Mouse (Mus musculus): ENCODE results near the gene Frmd4b. TPM values are rescaled to one million over a fixed set of nuclear protein-coding genes. Genes with fewer than 3 reads are reported as not detected.
"Not testable (repeated sequence)": the region's sequence is repeated elsewhere in the genome, so short reads cannot be mapped to it uniquely, and the experiment has no call there.

Frmd4b gene
- polyA plus RNA-seq, 1 experiment from 2014 or later: 17.5 TPM

DNA sequence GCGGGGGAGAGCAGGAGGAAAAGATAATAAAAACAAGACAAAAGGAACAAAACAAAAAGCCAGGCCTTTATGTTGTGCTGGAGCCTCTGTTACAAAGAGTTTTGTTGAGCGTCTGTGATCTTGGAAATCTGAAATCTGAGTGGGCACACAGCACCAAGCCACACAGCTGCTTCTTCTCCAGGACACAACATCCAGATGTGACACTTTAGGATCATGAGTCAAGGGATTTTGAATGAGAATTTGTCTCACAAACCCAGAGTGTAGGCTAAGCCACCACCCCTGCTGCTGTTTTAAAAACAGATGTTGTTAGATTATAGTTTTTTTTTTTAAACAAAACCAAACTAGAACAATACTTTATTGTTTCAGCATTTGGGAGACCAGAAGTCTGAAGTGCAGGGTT lies 345.0 kb downstream of the Frmd4b start:
- no peak for ATAC-seq (ENCODE audit: low read depth)
- Histone ChIP-seq H3K27me3 (replicated peaks; ENCODE audit: control insufficient read depth, insufficient read depth, low read length) (no peaks in the 10 kb centered on the region), H3K9ac (ENCODE audit: low read depth, low read length) (no peak overlapping the region), H3K4me3 (ENCODE audit: low read depth, low read length) (no peak overlapping the region), H3K4me2 (ENCODE audit: low read depth, low read length) (no peak overlapping the region), H3K4me1 (ENCODE audit: control insufficient read depth, insufficient read depth, low read length) (no peaks in the 10 kb centered on the region), H3K27ac (replicated peaks; ENCODE audit: low read depth, low read length) (no peak overlapping the region), H3K36me3 (ENCODE audit: control insufficient read depth, insufficient read depth, low read length) (no peaks in the 10 kb centered on the region), H3K9me3 (ENCODE audit: control insufficient read depth, low read length) (no peaks in the 10 kb centered on the region)
- no peak for DNase-seq (ENCODE audit: low spot score)
- WGBS: 62% methylated on average over 2 of the region's 2 CpGs

DNA sequence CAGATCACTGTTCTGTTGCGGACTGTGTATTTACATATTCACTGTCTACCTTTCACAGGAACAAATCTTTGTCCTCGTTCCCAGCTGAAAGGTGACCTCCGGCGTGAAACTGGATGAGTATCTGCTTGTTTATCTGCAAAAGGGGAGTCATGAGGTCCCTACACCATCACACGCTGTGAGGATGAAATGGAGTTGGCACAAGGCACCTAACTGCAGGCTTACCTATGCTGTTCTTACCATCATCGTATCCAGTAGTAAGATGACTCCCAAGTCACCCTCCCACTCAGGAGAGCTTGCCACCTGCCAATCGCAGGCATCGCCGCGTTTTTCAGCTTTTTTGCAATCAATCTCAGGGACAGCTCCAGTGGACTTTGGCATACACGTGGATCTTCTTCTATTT lies 347.7 kb downstream of the Frmd4b start:
- H3K36me3 ChIP-seq (ENCODE audit: control insufficient read depth, insufficient read depth, low read length): no peaks in the 10 kb centered on the region
- no peaks in the 10 kb centered on the region for H3K27me3 ChIP-seq (replicated peaks; ENCODE audit: control insufficient read depth, insufficient read depth, low read length)
- no peak overlapping the region for H3K27ac ChIP-seq (replicated peaks; ENCODE audit: low read depth, low read length)
- no peak overlapping the region for H3K9ac ChIP-seq (ENCODE audit: low read depth, low read length)
- H3K4me1 ChIP-seq (ENCODE audit: control insufficient read depth, insufficient read depth, low read length): no peaks in the 10 kb centered on the region
- ATAC-seq (ENCODE audit: low read depth): peak; percentile 47; the same call in 1 of the 2 replicates
- H3K9me3 ChIP-seq (ENCODE audit: control insufficient read depth, low read length): no peaks in the 10 kb centered on the region
- WGBS: 76% methylated on average over 11 of the region's 11 CpGs
- H3K4me3 ChIP-seq (ENCODE audit: low read depth, low read length): no peak overlapping the region
- H3K4me2 ChIP-seq (ENCODE audit: low read depth, low read length): no peak overlapping the region
- no peak for DNase-seq (ENCODE audit: low spot score)

DNA sequence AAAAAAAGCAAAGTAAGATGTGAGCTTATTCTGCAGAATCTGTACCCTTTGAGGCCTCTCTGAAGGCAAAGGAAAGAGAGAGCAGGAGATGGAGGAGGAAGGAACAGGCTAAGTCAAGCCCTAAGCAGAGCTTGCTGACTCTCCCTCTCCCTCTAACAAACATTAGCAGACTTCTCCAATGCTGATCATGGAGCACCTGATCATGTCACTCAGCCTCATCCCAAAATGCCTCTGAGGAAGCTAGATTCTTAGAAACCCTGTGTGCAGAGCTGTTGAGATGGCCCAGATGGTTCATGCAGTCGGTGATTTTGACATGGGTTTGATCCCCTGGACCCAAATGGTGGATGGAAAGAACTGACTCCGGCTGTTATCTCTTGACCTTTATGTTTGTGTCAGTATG lies 350.2 kb downstream of the Frmd4b start:
- no peak overlapping the region for H3K9ac ChIP-seq (ENCODE audit: low read depth, low read length)
- H3K36me3 ChIP-seq (ENCODE audit: control insufficient read depth, insufficient read depth, low read length): no peaks in the 10 kb centered on the region
- H3K27me3 ChIP-seq (replicated peaks; ENCODE audit: control insufficient read depth, insufficient read depth, low read length): no peaks in the 10 kb centered on the region
- DNase-seq (ENCODE audit: low spot score): no peak
- H3K27ac ChIP-seq (replicated peaks; ENCODE audit: low read depth, low read length): no peak overlapping the region
- H3K4me2 ChIP-seq (ENCODE audit: low read depth, low read length): no peak overlapping the region
- ATAC-seq (ENCODE audit: low read depth): no peak
- H3K4me1 ChIP-seq (ENCODE audit: control insufficient read depth, insufficient read depth, low read length): no peaks in the 10 kb centered on the region
- no peaks in the 10 kb centered on the region for H3K9me3 ChIP-seq (ENCODE audit: control insufficient read depth, low read length)
- 87% methylated on average over 2 of the region's 2 CpGs for WGBS
- no peak overlapping the region for H3K4me3 ChIP-seq (ENCODE audit: low read depth, low read length)

GRCm38 (mm10) chr6:97266661-97267060 lies 350.7 kb downstream of the Frmd4b start:
- no peak overlapping the region for H3K4me2 ChIP-seq (ENCODE audit: low read depth, low read length)
- no peak for DNase-seq (ENCODE audit: low spot score)
- no peak overlapping the region for H3K9ac ChIP-seq (ENCODE audit: low read depth, low read length)
- H3K9me3 ChIP-seq (ENCODE audit: control insufficient read depth, low read length): no peaks in the 10 kb centered on the region
- H3K27ac ChIP-seq (replicated peaks; ENCODE audit: low read depth, low read length): no peak overlapping the region
- ATAC-seq (ENCODE audit: low read depth): no peak
- H3K4me1 ChIP-seq (ENCODE audit: control insufficient read depth, insufficient read depth, low read length): no peaks in the 10 kb centered on the region
- H3K27me3 ChIP-seq (replicated peaks; ENCODE audit: control insufficient read depth, insufficient read depth, low read length): no peaks in the 10 kb centered on the region
- H3K4me3 ChIP-seq (ENCODE audit: low read depth, low read length): no peak overlapping the region
- WGBS: 75% methylated on average over 4 of the region's 4 CpGs
- no peaks in the 10 kb centered on the region for H3K36me3 ChIP-seq (ENCODE audit: control insufficient read depth, insufficient read depth, low read length)

DNA sequence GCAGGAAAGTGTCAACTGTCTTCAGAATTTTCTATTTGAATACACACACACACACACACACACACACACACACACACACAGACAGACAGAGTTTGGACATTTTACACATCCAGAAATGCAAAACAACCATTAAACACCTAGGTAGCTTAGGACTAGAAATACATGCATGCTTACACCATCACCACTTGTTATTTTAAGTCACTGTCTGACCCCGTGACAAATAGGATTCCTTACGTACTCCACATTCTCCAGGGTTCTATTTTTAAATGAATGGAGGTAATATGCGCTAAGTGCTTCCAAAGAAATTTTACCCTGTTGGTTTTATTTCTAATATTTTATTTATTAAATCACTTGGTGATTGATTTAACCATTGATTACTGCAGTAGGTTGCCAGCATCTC lies 351.6 kb downstream of the Frmd4b start:
- no peaks in the 10 kb centered on the region for H3K9me3 ChIP-seq (ENCODE audit: control insufficient read depth, low read length)
- H3K36me3 ChIP-seq (ENCODE audit: control insufficient read depth, insufficient read depth, low read length): no peaks in the 10 kb centered on the region
- no peak overlapping the region for H3K9ac ChIP-seq (ENCODE audit: low read depth, low read length)
- no peak for ATAC-seq (ENCODE audit: low read depth)
- DNase-seq (ENCODE audit: low spot score): no peak
- no peak overlapping the region for H3K4me3 ChIP-seq (ENCODE audit: low read depth, low read length)
- no peak overlapping the region for H3K4me2 ChIP-seq (ENCODE audit: low read depth, low read length)
- H3K27ac ChIP-seq (replicated peaks; ENCODE audit: low read depth, low read length): no peak overlapping the region
- WGBS: 66% methylated on average over 3 of the region's 3 CpGs
- no peaks in the 10 kb centered on the region for H3K4me1 ChIP-seq (ENCODE audit: control insufficient read depth, insufficient read depth, low read length)
- no peaks in the 10 kb centered on the region for H3K27me3 ChIP-seq (replicated peaks; ENCODE audit: control insufficient read depth, insufficient read depth, low read length)

- H3K4me2 ChIP-seq (ENCODE audit: low read depth, low read length): no peak overlapping the region
These were observed 352.1 kb downstream of the Frmd4b start for GRCm38 (mm10) chr6:97265240-97265639.

DNA sequence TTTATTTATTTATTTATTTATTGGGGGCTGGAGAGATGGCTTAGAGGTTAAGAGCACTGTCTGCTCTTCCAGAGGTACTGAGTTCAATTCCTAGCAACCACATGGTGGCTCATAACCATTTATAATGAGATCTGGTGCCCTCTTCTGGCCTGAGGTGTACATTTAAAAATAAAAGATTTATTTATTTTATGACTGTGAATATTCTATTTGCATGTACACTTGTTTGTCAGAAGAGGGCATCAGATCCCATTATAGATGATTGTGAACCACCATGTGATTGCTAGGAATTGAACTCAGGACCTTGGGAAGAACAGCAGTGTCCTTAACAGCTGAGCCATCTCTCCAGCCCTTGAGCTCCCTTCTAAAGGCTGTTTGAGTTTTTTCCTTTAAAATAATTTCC lies 353.6 kb downstream of the Frmd4b start:
- not testable (repeated sequence) for H3K9me3 ChIP-seq (ENCODE audit: control insufficient read depth, low read length); H3K4me2 ChIP-seq (ENCODE audit: low read depth, low read length); H3K27me3 ChIP-seq (replicated peaks; ENCODE audit: control insufficient read depth, insufficient read depth, low read length); H3K27ac ChIP-seq (replicated peaks; ENCODE audit: low read depth, low read length); DNase-seq (ENCODE audit: low spot score); H3K4me3 ChIP-seq (ENCODE audit: low read depth, low read length); H3K9ac ChIP-seq (ENCODE audit: low read depth, low read length); H3K4me1 ChIP-seq (ENCODE audit: control insufficient read depth, insufficient read depth, low read length); H3K36me3 ChIP-seq (ENCODE audit: control insufficient read depth, insufficient read depth, low read length); ATAC-seq (ENCODE audit: low read depth)

More at GRCm38 (mm10) chr6:97265240-97265639, 352.1 kb downstream of the Frmd4b start:
- H3K4me3 ChIP-seq (ENCODE audit: low read depth, low read length): no peak overlapping the region
- no peak overlapping the region for H3K27ac ChIP-seq (replicated peaks; ENCODE audit: low read depth, low read length)
- ATAC-seq (ENCODE audit: low read depth) (no peak), DNase-seq (ENCODE audit: low spot score) (no peak)
- H3K9me3 ChIP-seq (ENCODE audit: control insufficient read depth, low read length): no peaks in the 10 kb centered on the region
- H3K4me1 ChIP-seq (ENCODE audit: control insufficient read depth, insufficient read depth, low read length): no peaks in the 10 kb centered on the region
- H3K36me3 ChIP-seq (ENCODE audit: control insufficient read depth, insufficient read depth, low read length): no peaks in the 10 kb centered on the region
- no peak overlapping the region for H3K9ac ChIP-seq (ENCODE audit: low read depth, low read length)
- H3K27me3 ChIP-seq (replicated peaks; ENCODE audit: control insufficient read depth, insufficient read depth, low read length): no peaks in the 10 kb centered on the region
- WGBS: 68% methylated on average over 8 of the region's 8 CpGs

DNA sequence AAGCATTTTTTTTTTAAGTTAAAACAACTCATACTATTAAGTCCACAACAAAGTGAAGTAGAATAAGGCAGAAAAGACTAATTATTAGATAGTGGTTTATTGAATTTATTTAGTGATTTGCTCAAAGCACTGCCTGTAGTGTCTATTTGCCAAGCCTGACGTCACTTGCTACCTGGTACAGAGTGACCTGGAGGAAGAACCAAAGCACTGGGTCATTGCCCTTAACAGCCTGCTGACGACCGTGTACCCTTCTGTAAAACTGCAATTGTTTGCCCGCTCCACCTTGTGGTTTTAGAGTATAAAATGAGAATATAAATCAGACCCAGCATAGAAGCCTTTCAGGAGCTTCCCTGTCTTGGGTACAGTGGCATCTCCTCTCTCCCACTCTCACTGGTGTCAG lies 355.1 kb downstream of the Frmd4b start:
- no peak for DNase-seq (ENCODE audit: low spot score)
- no peaks in the 10 kb centered on the region for H3K27me3 ChIP-seq (replicated peaks; ENCODE audit: control insufficient read depth, insufficient read depth, low read length)
- H3K4me2 ChIP-seq (ENCODE audit: low read depth, low read length): no peak overlapping the region
- H3K27ac ChIP-seq (replicated peaks; ENCODE audit: low read depth, low read length): no peak overlapping the region
- H3K4me1 ChIP-seq (ENCODE audit: control insufficient read depth, insufficient read depth, low read length): no peaks in the 10 kb centered on the region
- H3K9ac ChIP-seq (ENCODE audit: low read depth, low read length): no peak overlapping the region
- no peaks in the 10 kb centered on the region for H3K9me3 ChIP-seq (ENCODE audit: control insufficient read depth, low read length)
- ATAC-seq (ENCODE audit: low read depth): no peak
- no peaks in the 10 kb centered on the region for H3K36me3 ChIP-seq (ENCODE audit: control insufficient read depth, insufficient read depth, low read length)
- no peak overlapping the region for H3K4me3 ChIP-seq (ENCODE audit: low read depth, low read length)
- 73% methylated on average over 4 of the region's 4 CpGs for WGBS

- H3K4me3 ChIP-seq (ENCODE audit: low read depth, low read length); H3K4me2 ChIP-seq (ENCODE audit: low read depth, low read length); H3K9ac ChIP-seq (ENCODE audit: low read depth, low read length); ATAC-seq (ENCODE audit: low read depth); H3K36me3 ChIP-seq (ENCODE audit: control insufficient read depth, insufficient read depth, low read length); H3K9me3 ChIP-seq (ENCODE audit: control insufficient read depth, low read length); H3K27me3 ChIP-seq (replicated peaks; ENCODE audit: control insufficient read depth, insufficient read depth, low read length); H3K27ac ChIP-seq (replicated peaks; ENCODE audit: low read depth, low read length); DNase-seq (ENCODE audit: low spot score); H3K4me1 ChIP-seq (ENCODE audit: control insufficient read depth, insufficient read depth, low read length): not testable (repeated sequence)
- 86% methylated on average over 2 of the region's 2 CpGs for WGBS
These were observed 357.4 kb downstream of the Frmd4b start for GRCm38 (mm10) chr6:97259926-97260325.

Measured in embryonic facial prominence, embryonic 14.5 days (tissue).